ENCODE assay signal across 15 mouse cellular contexts in the genomic region with DNA sequence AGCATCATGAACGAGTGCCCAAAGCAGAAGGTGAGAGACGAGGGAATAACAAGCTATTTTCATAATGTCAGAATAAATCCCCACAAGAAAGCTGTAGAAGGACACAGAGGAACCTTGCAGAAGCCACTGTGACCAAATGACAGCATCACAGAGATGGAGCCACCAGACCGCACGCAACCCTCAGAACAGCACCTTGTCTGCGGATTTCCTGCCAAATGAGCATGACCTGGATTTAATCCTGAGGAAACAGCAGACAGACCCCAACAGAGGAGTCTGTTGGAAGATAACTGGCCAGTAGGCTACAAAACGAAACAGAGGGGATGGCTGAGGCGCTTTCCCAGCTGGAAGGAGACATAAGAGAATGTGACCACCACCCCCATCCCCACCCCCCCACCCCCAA.
"Had no signal": no experiment of that assay in that cellular context is flagged by ENCODE, and none has a peak within 500 bp of the region (broad histone marks: within the 10 kb centered on the region; RNA-seq: fewer than 3 reads in every experiment).

No protein-coding gene starts in this region.

- H3K27ac ChIP-seq: layer of hippocampus, adult 2 months; limb, embryonic 10.5 days; liver, embryonic 15.5 days; neural tube, embryonic 12.5 days had no signal

- H3K36me3 ChIP-seq: limb, embryonic 10.5 days; liver, embryonic 15.5 days; neural tube, embryonic 12.5 days had no signal

- H3K4me1 ChIP-seq: neural tube, embryonic 12.5 days had no signal

- H3K4me2 ChIP-seq: liver, embryonic 11.5 days; liver, embryonic 15.5 days; neural tube, embryonic 12.5 days had no signal

- H3K4me3 ChIP-seq: layer of hippocampus, adult 2 months; limb, embryonic 10.5 days; liver, embryonic 15.5 days; neural tube, embryonic 12.5 days had no signal

- H3K27me3 ChIP-seq: liver, embryonic 15.5 days; neural tube, embryonic 12.5 days had no signal

- ATAC-seq: lung, postnatal 0 days had no signal

- H3K9ac ChIP-seq: liver, embryonic 15.5 days; neural tube, embryonic 12.5 days had no signal

- DNase-seq: kidney, postnatal 4 days; lung, adult 2 months; lung, postnatal 36 days; midbrain, embryonic 14.5 days; retina, postnatal 1 day; right cerebral cortex, postnatal 4 days; spleen, adult 18-20 months; thymus, adult 18-20 months; thymus, postnatal 14 days had no signal

- H3K9me3 ChIP-seq: limb, embryonic 10.5 days; liver, embryonic 15.5 days; neural tube, embryonic 12.5 days had no signal
